ENCODE assay signal across 12 mouse cellular contexts in genomic region chr14:35093561-35094186, GRCm38 (mm10).
DNase-seq lines count a peak whose midpoint lies in the region; ATAC-seq and TF ChIP-seq lines count a peak whose summit lies in the region.
"Had no signal": no experiment of that assay in that cellular context is flagged by ENCODE, and none has a peak within 500 bp of the region (broad histone marks: within the 10 kb centered on the region; RNA-seq: fewer than 3 reads in every experiment).

No protein-coding gene starts in this region.

- no peak overlapping the region for H3K9ac ChIP-seq in intestine, postnatal 0 days (ENCODE audit: low read depth, low read length)
- no peak overlapping the region for H3K9ac ChIP-seq in intestine, embryonic 15.5 days
- H3K9ac ChIP-seq in forebrain, embryonic 13.5 days, result no peak overlapping the region
- no peak overlapping the region for H3K9ac ChIP-seq in midbrain, embryonic 12.5 days (replicated peaks)
- H3K9ac ChIP-seq: liver, postnatal 0 days had no signal

- H3K4me1 ChIP-seq in intestine, postnatal 0 days (replicated peaks; ENCODE audit: control insufficient read depth, insufficient read depth, low read length), result no peaks in the 10 kb centered on the region
- no peaks in the 10 kb centered on the region; the same call in 1 of the 2 replicates for H3K4me1 ChIP-seq in intestine, embryonic 15.5 days (replicated peaks)
- H3K4me1 ChIP-seq in forebrain, embryonic 13.5 days, result peaks cover 22% of the 10 kb centered on the region
- peaks cover 17% of the 10 kb centered on the region for H3K4me1 ChIP-seq in midbrain, embryonic 12.5 days

- ATAC-seq in intestine, postnatal 0 days, result no peak
- no peak for ATAC-seq in intestine, embryonic 15.5 days
- peak; percentile 39; the same call in 1 of the 2 replicates for ATAC-seq in forebrain, embryonic 13.5 days
- ATAC-seq in midbrain, embryonic 12.5 days (ENCODE audit: low FRiP score, low read depth), result peak; percentile 50; the same call in 1 of the 2 replicates
- ATAC-seq: CD4-positive, CD25-positive, alpha-beta regulatory T cell, adult 4 months; liver, postnatal 0 days had no signal

- 67% methylated on average over 6 of the region's 6 CpGs for WGBS in intestine, postnatal 0 days
- 68% methylated on average over 6 of the region's 6 CpGs for WGBS in intestine, embryonic 15.5 days
- 68% methylated on average over 6 of the region's 6 CpGs for WGBS in forebrain, embryonic 13.5 days
- 64% methylated on average over 6 of the region's 6 CpGs for WGBS in midbrain, embryonic 12.5 days

- H3K4me2 ChIP-seq in intestine, postnatal 0 days (replicated peaks; ENCODE audit: low read depth), result no peak overlapping the region
- no peak overlapping the region for H3K4me2 ChIP-seq in intestine, embryonic 15.5 days (replicated peaks)
- no peak overlapping the region for H3K4me2 ChIP-seq in forebrain, embryonic 13.5 days
- no peak overlapping the region for H3K4me2 ChIP-seq in midbrain, embryonic 12.5 days (replicated peaks)

- peak; percentile 8 for DNase-seq in ZHBTc4 (ENCODE audit: low read depth, low spot score)
- DNase-seq in urinary bladder, adult 2 months (ENCODE audit: low spot score), result no peak
- DNase-seq in thymus, postnatal 4 days, result no peak
- DNase-seq: cerebellum, adult 9-10 months; gastrocnemius, adult 2 months; liver, postnatal 0 days; thymus, adult 2 months had no signal

- H3K27me3 ChIP-seq in intestine, postnatal 0 days (replicated peaks; ENCODE audit: control insufficient read depth, insufficient read depth, low read length), result no peaks in the 10 kb centered on the region
- no peaks in the 10 kb centered on the region for H3K27me3 ChIP-seq in intestine, embryonic 15.5 days (replicated peaks)
- H3K27me3 ChIP-seq in forebrain, embryonic 13.5 days, result peaks cover 14% of the 10 kb centered on the region; the same call in 1 of the 2 replicates
- H3K27me3 ChIP-seq in midbrain, embryonic 12.5 days, result 0 out of 2 replicates have a peak, but pooled peaks cover 4% of the 10 kb centered on the region

- H3K36me3 ChIP-seq in intestine, postnatal 0 days (ENCODE audit: control insufficient read depth, insufficient read depth), result no peaks in the 10 kb centered on the region
- no peaks in the 10 kb centered on the region for H3K36me3 ChIP-seq in intestine, embryonic 15.5 days
- no peaks in the 10 kb centered on the region for H3K36me3 ChIP-seq in forebrain, embryonic 13.5 days (ENCODE audit: poor library complexity, severe bottlenecking)
- no peaks in the 10 kb centered on the region for H3K36me3 ChIP-seq in midbrain, embryonic 12.5 days

- H3K4me3 ChIP-seq in intestine, postnatal 0 days (ENCODE audit: low read depth, low read length), result no peak overlapping the region
- H3K4me3 ChIP-seq in intestine, embryonic 15.5 days (replicated peaks), result no peak overlapping the region
- H3K4me3 ChIP-seq in forebrain, embryonic 13.5 days, result no peak overlapping the region
- H3K4me3 ChIP-seq in midbrain, embryonic 12.5 days, result no peak overlapping the region
- H3K4me3 ChIP-seq: gastrocnemius, adult 2 months had no signal

- H3K27ac ChIP-seq in intestine, postnatal 0 days (ENCODE audit: low read depth, low read length), result no peak overlapping the region
- H3K27ac ChIP-seq in intestine, embryonic 15.5 days, result no peak overlapping the region
- H3K27ac ChIP-seq in forebrain, embryonic 13.5 days, result no peak overlapping the region
- no peak overlapping the region for H3K27ac ChIP-seq in midbrain, embryonic 12.5 days (replicated peaks)
- H3K27ac ChIP-seq: gastrocnemius, adult 2 months had no signal

- peak; percentile 21; the same call in 1 of the 2 replicates for TF ChIP-seq CTCF in intestine, postnatal 0 days (IDR thresholded peaks at IDR 0.05; ENCODE audit: low read depth)

- no peaks in the 10 kb centered on the region for H3K9me3 ChIP-seq in intestine, postnatal 0 days (ENCODE audit: control insufficient read depth)
- no peaks in the 10 kb centered on the region for H3K9me3 ChIP-seq in intestine, embryonic 15.5 days
- no peaks in the 10 kb centered on the region for H3K9me3 ChIP-seq in forebrain, embryonic 13.5 days (replicated peaks)
- no peaks in the 10 kb centered on the region for H3K9me3 ChIP-seq in midbrain, embryonic 12.5 days

Comparison
In these comparisons a context has a peak if more than half of its experiments do, and no peak if none do; other contexts are left out.
1. ATAC-seq: peak in forebrain, embryonic 13.5 days (single experiment) and midbrain, embryonic 12.5 days (single experiment); none in intestine, postnatal 0 days (single experiment) and intestine, embryonic 15.5 days (single experiment).